Mouse (Mus musculus) thymus, postnatal 14 days (tissue): ENCODE measurements at regions not wholly inside any gene's neighbourhood (a gene's known extent, or its start where the extent isn't known, plus 50 kb on each side); places are given as distances from the start of the nearest gene placed in this dataset.
A peak's percentile ranks its signal among the peaks of the same experiment; 100 is the strongest.

Experiments
- DNase-seq: peaks from one replicate; pipeline ENCODE4 v3.0.0; 2021

- peak; percentile 69 for DNase-seq
Measured at GRCm38 (mm10) chrX:96019556-96019955, 62.8 kb upstream of the Las1l start.

- no peak for DNase-seq
Measured at GRCm38 (mm10) chrX:96020407-96020806, 63.6 kb upstream of the Las1l start.

- no peak for DNase-seq
Measured at GRCm38 (mm10) chrX:96025374-96025773, 68.6 kb upstream of the Las1l start.

GRCm38 (mm10) chrX:96025876-96026275 lies 69.1 kb upstream of the Las1l start:
- peak; percentile 3 for DNase-seq

- DNase-seq: no peak
Measured at GRCm38 (mm10) chrX:96031591-96031990, 64.3 kb upstream of the Msn start.

GRCm38 (mm10) chrX:96035307-96035706 lies 60.5 kb upstream of the Msn start:
- no peak for DNase-seq

- DNase-seq: no peak
Measured at GRCm38 (mm10) chrX:96042193-96042592, 53.6 kb upstream of the Msn start.
